16 mouse cellular contexts compared by ENCODE assay signal in genomic region chr2:50824782-50825181, GRCm38 (mm10).
DNase-seq lines count a peak whose midpoint lies in the region; ATAC-seq and TF ChIP-seq lines count a peak whose summit lies in the region.
"Had no signal": no experiment of that assay in that cellular context is flagged by ENCODE, and none has a peak within 500 bp of the region (broad histone marks: within the 10 kb centered on the region; RNA-seq: fewer than 3 reads in every experiment).

No protein-coding gene starts in this region.

- 0 out of 2 replicates have a peak, but pooled peaks cover 2% of the 10 kb centered on the region for H3K4me1 ChIP-seq in intestine, embryonic 14.5 days (replicated peaks; ENCODE audit: control insufficient read depth, insufficient read depth, low read length)
- H3K4me1 ChIP-seq in intestine, postnatal 0 days (replicated peaks; ENCODE audit: control insufficient read depth, insufficient read depth, low read length) = no peaks in the 10 kb centered on the region
- no peaks in the 10 kb centered on the region for H3K4me1 ChIP-seq in lung, postnatal 0 days (ENCODE audit: insufficient read depth, low read depth, low read length)
- H3K4me1 ChIP-seq in embryonic fibroblast, embryonic 13.5 days (ENCODE audit: control insufficient read depth, insufficient read depth, low read length) = peaks cover 12% of the 10 kb centered on the region
- H3K4me1 ChIP-seq in stomach, postnatal 0 days (replicated peaks; ENCODE audit: control insufficient read depth, insufficient read depth) = no peaks in the 10 kb centered on the region
- no peaks in the 10 kb centered on the region for H3K4me1 ChIP-seq in forebrain, embryonic 16.5 days (replicated peaks; ENCODE audit: control insufficient read depth, insufficient read depth, low read length)
- H3K4me1 ChIP-seq: liver, embryonic 15.5 days had no signal

- H3K4me2 ChIP-seq in intestine, embryonic 14.5 days (ENCODE audit: low read length) = no peak overlapping the region
- no peak overlapping the region for H3K4me2 ChIP-seq in intestine, postnatal 0 days (replicated peaks; ENCODE audit: low read depth)
- no peak overlapping the region for H3K4me2 ChIP-seq in lung, postnatal 0 days (replicated peaks; ENCODE audit: low read depth, low read length)
- H3K4me2 ChIP-seq in stomach, postnatal 0 days (replicated peaks; ENCODE audit: low read depth) = no peak overlapping the region
- no peak overlapping the region for H3K4me2 ChIP-seq in forebrain, embryonic 16.5 days (ENCODE audit: low read length)
- H3K4me2 ChIP-seq: liver, embryonic 15.5 days had no signal

- H3K9ac ChIP-seq in intestine, embryonic 14.5 days (ENCODE audit: low read length) = no peak overlapping the region
- H3K9ac ChIP-seq in intestine, postnatal 0 days (ENCODE audit: low read depth, low read length) = no peak overlapping the region
- H3K9ac ChIP-seq in lung, postnatal 0 days (replicated peaks; ENCODE audit: low read depth) = no peak overlapping the region
- H3K9ac ChIP-seq in stomach, postnatal 0 days (ENCODE audit: low read length) = no peak overlapping the region
- no peak overlapping the region for H3K9ac ChIP-seq in forebrain, embryonic 16.5 days (replicated peaks; ENCODE audit: low read depth, low read length)
- H3K9ac ChIP-seq: liver, embryonic 15.5 days had no signal

- no peaks in the 10 kb centered on the region for H3K9me3 ChIP-seq in intestine, embryonic 14.5 days (ENCODE audit: control insufficient read depth, low read length)
- no peaks in the 10 kb centered on the region for H3K9me3 ChIP-seq in intestine, postnatal 0 days (ENCODE audit: control insufficient read depth)
- no peaks in the 10 kb centered on the region for H3K9me3 ChIP-seq in lung, postnatal 0 days (ENCODE audit: low read length)
- no peaks in the 10 kb centered on the region for H3K9me3 ChIP-seq in stomach, postnatal 0 days (ENCODE audit: control insufficient read depth, low read length)
- no peaks in the 10 kb centered on the region for H3K9me3 ChIP-seq in forebrain, embryonic 16.5 days (ENCODE audit: control insufficient read depth, low read length)
- H3K9me3 ChIP-seq: liver, embryonic 15.5 days had no signal

- H3K4me3 ChIP-seq in intestine, embryonic 14.5 days (ENCODE audit: low read depth, low read length) = no peak overlapping the region
- no peak overlapping the region for H3K4me3 ChIP-seq in intestine, postnatal 0 days (ENCODE audit: low read depth, low read length)
- no peak overlapping the region for H3K4me3 ChIP-seq in lung, postnatal 0 days (ENCODE audit: low read depth, low read length)
- no peak overlapping the region for H3K4me3 ChIP-seq in embryonic fibroblast, embryonic 13.5 days (ENCODE audit: insufficient read depth, low read length)
- no peak overlapping the region for H3K4me3 ChIP-seq in stomach, postnatal 0 days (ENCODE audit: low read depth, low read length)
- no peak overlapping the region for H3K4me3 ChIP-seq in forebrain, embryonic 16.5 days (replicated peaks; ENCODE audit: low read length)
- H3K4me3 ChIP-seq: layer of hippocampus, adult 2 months; left cerebral cortex, adult 2 months; liver, embryonic 15.5 days had no signal

- 0 out of 2 replicates have a peak, but pooled peaks have one; percentile 28 for TF ChIP-seq EP300 in lung, postnatal 0 days (IDR thresholded peaks at IDR 0.05)
- TF ChIP-seq EP300 in stomach, postnatal 0 days (optimal IDR thresholded peaks at IDR 0.05) = no peak

- no peaks in the 10 kb centered on the region for H3K36me3 ChIP-seq in intestine, embryonic 14.5 days (ENCODE audit: control insufficient read depth, insufficient read depth, low read length)
- H3K36me3 ChIP-seq in intestine, postnatal 0 days (ENCODE audit: control insufficient read depth, insufficient read depth) = no peaks in the 10 kb centered on the region
- H3K36me3 ChIP-seq in lung, postnatal 0 days (ENCODE audit: insufficient read depth, low read length) = no peaks in the 10 kb centered on the region
- no peaks in the 10 kb centered on the region for H3K36me3 ChIP-seq in stomach, postnatal 0 days (ENCODE audit: control insufficient read depth, insufficient read depth, low read length)
- no peaks in the 10 kb centered on the region for H3K36me3 ChIP-seq in forebrain, embryonic 16.5 days (ENCODE audit: control insufficient read depth, insufficient read depth)
- H3K36me3 ChIP-seq: liver, embryonic 15.5 days had no signal

- TF ChIP-seq CTCF in intestine, postnatal 0 days (IDR thresholded peaks at IDR 0.05; ENCODE audit: low read depth) = no peak
- TF ChIP-seq CTCF in lung, postnatal 0 days (IDR thresholded peaks at IDR 0.05) = no peak
- TF ChIP-seq CTCF in embryonic fibroblast, embryonic 13.5 days (IDR thresholded peaks at IDR 0.05; ENCODE audit: borderline replicate concordance, insufficient read depth, low read length) = no peak
- TF ChIP-seq CTCF in stomach, postnatal 0 days (IDR thresholded peaks at IDR 0.05; ENCODE audit: low read depth) = no peak

- no peak for DNase-seq in intestine, embryonic 14.5 days (ENCODE audit: low spot score)
- DNase-seq in lung, postnatal 0 days (ENCODE audit: low spot score) = peak; percentile 32
- no peak for DNase-seq in lung, postnatal 4 days
- no peak for DNase-seq in stomach, postnatal 0 days (ENCODE audit: low spot score)
- DNase-seq in B cell, adult 2 months = no peak
- DNase-seq: adrenal gland, postnatal 25 days; cerebellum, adult 9-10 months; embryo, embryonic 11 days; heart, postnatal 36 days; retina, postnatal 1 day had no signal

- no peaks in the 10 kb centered on the region for H3K27me3 ChIP-seq in intestine, embryonic 14.5 days (replicated peaks; ENCODE audit: control insufficient read depth, insufficient read depth, low read length)
- no peaks in the 10 kb centered on the region for H3K27me3 ChIP-seq in intestine, postnatal 0 days (replicated peaks; ENCODE audit: control insufficient read depth, insufficient read depth, low read length)
- H3K27me3 ChIP-seq in lung, postnatal 0 days (replicated peaks; ENCODE audit: insufficient read depth, low read length) = no peaks in the 10 kb centered on the region
- H3K27me3 ChIP-seq in stomach, postnatal 0 days (ENCODE audit: control insufficient read depth, insufficient read depth, low read length) = no peaks in the 10 kb centered on the region
- no peaks in the 10 kb centered on the region for H3K27me3 ChIP-seq in forebrain, embryonic 16.5 days (replicated peaks; ENCODE audit: control insufficient read depth, insufficient read depth, low read length)
- H3K27me3 ChIP-seq: liver, embryonic 15.5 days had no signal

- no peak for TF ChIP-seq POLR2A in embryonic fibroblast, embryonic 13.5 days (IDR thresholded peaks at IDR 0.05; ENCODE audit: low read depth, low read length)

- WGBS in intestine, embryonic 14.5 days = 32% methylated on average over 3 of the region's 3 CpGs
- WGBS in intestine, postnatal 0 days = 55% methylated on average over 3 of the region's 3 CpGs
- 28% methylated on average over 3 of the region's 3 CpGs for WGBS in lung, postnatal 0 days
- 31% methylated on average over 3 of the region's 3 CpGs for WGBS in stomach, postnatal 0 days
- 77% methylated on average over 3 of the region's 3 CpGs for WGBS in forebrain, embryonic 16.5 days

- no peak for ATAC-seq in intestine, embryonic 14.5 days (replicated peaks; ENCODE audit: low FRiP score, low TSS enrichment, low read depth)
- no peak for ATAC-seq in intestine, postnatal 0 days
- no peak; the same call in 1 of the 2 replicates for ATAC-seq in lung, postnatal 0 days
- ATAC-seq in stomach, postnatal 0 days (ENCODE audit: low FRiP score, low TSS enrichment) = no peak
- ATAC-seq in forebrain, embryonic 16.5 days = no peak

- H3K27ac ChIP-seq in intestine, embryonic 14.5 days (ENCODE audit: low read depth) = peak overlapping the region; percentile 55; the same call in 1 of the 2 replicates
- H3K27ac ChIP-seq in intestine, postnatal 0 days (ENCODE audit: low read depth, low read length) = no peak overlapping the region
- no peak overlapping the region for H3K27ac ChIP-seq in lung, postnatal 0 days (ENCODE audit: low read length)
- peak overlapping the region; percentile 77 for H3K27ac ChIP-seq in embryonic fibroblast, embryonic 13.5 days (ENCODE audit: insufficient read depth, low read length)
- 0 out of 2 replicates have a peak overlapping the region, but pooled peaks have one; percentile 0 for H3K27ac ChIP-seq in stomach, postnatal 0 days (replicated peaks)
- no peak overlapping the region for H3K27ac ChIP-seq in forebrain, embryonic 16.5 days (ENCODE audit: low read length)
- H3K27ac ChIP-seq: layer of hippocampus, adult 2 months; left cerebral cortex, adult 2 months; liver, embryonic 15.5 days had no signal

Comparison
In these comparisons a context has a peak if more than half of its experiments do, and no peak if none do; other contexts are left out.
1. H3K27ac ChIP-seq: peak in intestine, embryonic 14.5 days (single experiment), embryonic fibroblast, embryonic 13.5 days (single experiment) and stomach, postnatal 0 days (single experiment); none in intestine, postnatal 0 days (single experiment), lung, postnatal 0 days (single experiment) and forebrain, embryonic 16.5 days (single experiment).